Mouse (Mus musculus) MEL (cell line): ENCODE measurements around the gene Plcb4. TPM values are rescaled to one million over a fixed set of nuclear protein-coding genes. Genes with fewer than 3 reads are reported as not detected.

Experiments used
- DNase-seq: peaks from one replicate; pipeline ENCODE4 v3.0.0; 2011; ENCODE audit warnings: low read depth, low spot score
- H3K27ac ChIP-seq: 2 replicates; pipeline ENCODE4 v1.5.1; 2012; ENCODE audit warnings: low read depth, mild to moderate bottlenecking, control low read depth, low read length, moderate library complexity; ENCODE audit not compliant: control insufficient read depth
- H3K27me3 ChIP-seq, 2 experiments: fragments of 150-350 bp in 1 of 2; sonication (generic) in 1 of 2; 2 replicates each; pipeline ENCODE4 v1.6.1; 2012; ENCODE audit warnings: low read length in 2 of 2, mild to moderate bottlenecking in 2 of 2, improper control_type of control experiment in 1 of 2, moderate library complexity in 1 of 2; ENCODE audit not compliant: insufficient read depth in 2 of 2, control insufficient read depth in 1 of 2
- H3K36me3 ChIP-seq, 2 experiments: 2 replicates each; pipeline ENCODE4 v1.6.1; 2012 to 2014; ENCODE audit warnings: low read length in 2 of 2, improper control_type of control experiment in 1 of 2, inconsistent platforms in 1 of 2, mild to moderate bottlenecking in 1 of 2; ENCODE audit not compliant: insufficient read depth in 2 of 2, control insufficient read depth in 1 of 2
- H3K4me1 ChIP-seq, 2 experiments: fragments of 150-350 bp in 1 of 2; sonication (generic) in 1 of 2; 2 replicates each; pipeline ENCODE4 v1.6.1; 2012; ENCODE audit warnings: low read length in 2 of 2, improper control_type of control experiment in 1 of 2, mild to moderate bottlenecking in 1 of 2; ENCODE audit not compliant: insufficient read depth in 2 of 2, control insufficient read depth in 1 of 2
- H3K4me3 ChIP-seq, 2 experiments: fragments of 150-350 bp in 1 of 2; sonication (generic) in 1 of 2; 2 replicates each; pipeline ENCODE4 v1.5.1; 2012; ENCODE audit warnings: low read depth in 2 of 2, low read length in 2 of 2, mild to moderate bottlenecking in 2 of 2, moderate library complexity in 2 of 2, control low read depth in 1 of 2, improper control_type of control experiment in 1 of 2; ENCODE audit not compliant: control insufficient read depth in 1 of 2, insufficient read depth in 1 of 2
- H3K79me2 ChIP-seq: 2 replicates; pipeline ENCODE4 v1.6.1; 2012; ENCODE audit warnings: mild to moderate bottlenecking, low read length, moderate library complexity; ENCODE audit not compliant: control insufficient read depth, poor library complexity, insufficient read depth
- H3K9ac ChIP-seq: 2 replicates; pipeline ENCODE4 v1.6.1; 2012; ENCODE audit warnings: low read depth, mild to moderate bottlenecking, control low read depth, low read length, moderate library complexity; ENCODE audit not compliant: control insufficient read depth, poor library complexity, severe bottlenecking
- H3K9me3 ChIP-seq: fragments of 150-350 bp; sonication (generic); replicated peaks from 2 replicates; pipeline ENCODE4 v1.6.1; 2012; ENCODE audit warnings: mild to moderate bottlenecking, low read length, improper control_type of control experiment, moderate library complexity; ENCODE audit not compliant: insufficient read depth
- BHLHE40 ChIP-seq: IDR thresholded peaks from 2 replicates; pipeline ENCODE4 v1.6.1; 2012; ENCODE audit warnings: low read depth, mild to moderate bottlenecking, inconsistent platforms, low read length, improper control_type of control experiment, borderline replicate concordance
- CHD1 ChIP-seq: IDR thresholded peaks from 2 replicates; pipeline ENCODE4 v1.6.1; 2012; ENCODE audit warnings: low read depth, mild to moderate bottlenecking, inconsistent platforms, low read length, improper control_type of control experiment
- CHD2 ChIP-seq: IDR thresholded peaks from 2 replicates; pipeline ENCODE4 v1.6.1; 2011; ENCODE audit warnings: low read length, improper control_type of control experiment
- CTCF ChIP-seq, 3 experiments: IDR thresholded peaks in 2 of 3; conservative IDR thresholded peaks in 1 of 3; 2 replicates each; pipeline ENCODE4 v1.5.1; 2011 to 2012; ENCODE audit warnings: low read length in 3 of 3, low read depth in 2 of 3, mild to moderate bottlenecking in 2 of 3, improper control_type of control experiment in 1 of 3, inconsistent platforms in 1 of 3, mixed read lengths in 1 of 3, moderate library complexity in 1 of 3; ENCODE audit not compliant: control insufficient read depth in 1 of 3, insufficient read depth in 1 of 3, poor library complexity in 1 of 3, severe bottlenecking in 1 of 3
- EP300 ChIP-seq, 2 experiments: IDR thresholded peaks; 2 replicates each; pipeline ENCODE4 v1.6.1; 2011; ENCODE audit warnings: improper control_type of control experiment in 2 of 2, low read length in 2 of 2, low read depth in 1 of 2, mild to moderate bottlenecking in 1 of 2
- GABPA ChIP-seq: IDR thresholded peaks from 2 replicates; pipeline ENCODE4 v1.6.1; 2012; ENCODE audit warnings: low read depth, mild to moderate bottlenecking, inconsistent platforms, low read length, improper control_type of control experiment, moderate library complexity
- MAZ ChIP-seq: IDR thresholded peaks from 2 replicates; pipeline ENCODE4 v1.6.1; 2012; ENCODE audit warnings: low read depth, mild to moderate bottlenecking, inconsistent platforms, low read length, improper control_type of control experiment
- MYB ChIP-seq: IDR thresholded peaks from 2 replicates; pipeline ENCODE4 v1.6.1; 2011; ENCODE audit warnings: mild to moderate bottlenecking, low read depth, low read length, improper control_type of control experiment
- NELFE ChIP-seq: IDR thresholded peaks from 2 replicates; pipeline ENCODE4 v1.6.1; 2011; ENCODE audit warnings: low read depth, low read length, improper control_type of control experiment
- POLR2A ChIP-seq, 2 experiments: IDR thresholded peaks; 2 replicates each; pipeline ENCODE4 v1.6.1; 2011 to 2012; ENCODE audit warnings: low read length in 2 of 2, mild to moderate bottlenecking in 2 of 2, control low read depth in 1 of 2, improper control_type of control experiment in 1 of 2, low read depth in 1 of 2, moderate library complexity in 1 of 2; ENCODE audit not compliant: control insufficient read depth in 1 of 2, insufficient read depth in 1 of 2, poor library complexity in 1 of 2
- RAD21 ChIP-seq: IDR thresholded peaks from 2 replicates; pipeline ENCODE4 v1.6.1; 2011; ENCODE audit warnings: mild to moderate bottlenecking, low read depth, low read length, improper control_type of control experiment
- RCOR1 ChIP-seq: IDR thresholded peaks from 2 replicates; pipeline ENCODE4 v1.6.1; 2012; ENCODE audit warnings: low read depth, mild to moderate bottlenecking, inconsistent platforms, low read length, improper control_type of control experiment
- TBP ChIP-seq: IDR thresholded peaks from 2 replicates; pipeline ENCODE4 v1.8.0; 2011; ENCODE audit warnings: low read depth, low read length, improper control_type of control experiment
- UBTF ChIP-seq: IDR thresholded peaks from 2 replicates; pipeline ENCODE4 v1.6.1; 2012; ENCODE audit warnings: low read depth, mild to moderate bottlenecking, inconsistent platforms, low read length, improper control_type of control experiment, moderate library complexity, borderline replicate concordance; ENCODE audit not compliant: insufficient read depth
- USF1 ChIP-seq: IDR thresholded peaks from 2 replicates; pipeline ENCODE4 v1.6.1; 2014; ENCODE audit warnings: low read depth, mild to moderate bottlenecking, inconsistent platforms, low read length, improper control_type of control experiment, moderate library complexity
- ZC3H11A ChIP-seq: IDR thresholded peaks from 2 replicates; pipeline ENCODE4 v1.6.1; 2012; ENCODE audit warnings: low read depth, mild to moderate bottlenecking, inconsistent platforms, low read length, improper control_type of control experiment
- ZMIZ1 ChIP-seq: IDR thresholded peaks from 2 replicates; pipeline ENCODE4 v1.6.1; 2012; ENCODE audit warnings: low read depth, mild to moderate bottlenecking, inconsistent platforms, low read length, improper control_type of control experiment, moderate library complexity
- ZNF384 ChIP-seq: IDR thresholded peaks from 2 replicates; pipeline ENCODE4 v1.6.1; 2012; ENCODE audit warnings: low read depth, mild to moderate bottlenecking, inconsistent platforms, low read length, improper control_type of control experiment
- polyA plus RNA-seq, 2 experiments: library from polyadenylated mRNA; stranded (reverse) in 1 of 2; unstranded in 1 of 2; fragments of >175 nt in 1 of 2; fragments of >200 nt in 1 of 2; gene quantifications; 2 replicates each; pipeline versions ENCODE4 v1.2.1 to v1.2.4; 2012; ENCODE audit warnings: low replicate concordance in 2 of 2, low read depth in 1 of 2; ENCODE audit not compliant: insufficient read length in 2 of 2, insufficient read depth in 1 of 2, missing spikeins in 1 of 2
- total RNA-seq: library from RNA; depleted of rRNA; stranded (reverse); fragments of 300-350 nt; gene quantifications from 2 replicates; pipeline ENCODE4 v1.2.3, GENCODE M21; 2012; rRNA removed

The Plcb4 gene
- 0.33 TPM in 1 of 2 replicates, not detected in the other for total RNA-seq
- polyA plus RNA-seq, result not detected

DNA sequence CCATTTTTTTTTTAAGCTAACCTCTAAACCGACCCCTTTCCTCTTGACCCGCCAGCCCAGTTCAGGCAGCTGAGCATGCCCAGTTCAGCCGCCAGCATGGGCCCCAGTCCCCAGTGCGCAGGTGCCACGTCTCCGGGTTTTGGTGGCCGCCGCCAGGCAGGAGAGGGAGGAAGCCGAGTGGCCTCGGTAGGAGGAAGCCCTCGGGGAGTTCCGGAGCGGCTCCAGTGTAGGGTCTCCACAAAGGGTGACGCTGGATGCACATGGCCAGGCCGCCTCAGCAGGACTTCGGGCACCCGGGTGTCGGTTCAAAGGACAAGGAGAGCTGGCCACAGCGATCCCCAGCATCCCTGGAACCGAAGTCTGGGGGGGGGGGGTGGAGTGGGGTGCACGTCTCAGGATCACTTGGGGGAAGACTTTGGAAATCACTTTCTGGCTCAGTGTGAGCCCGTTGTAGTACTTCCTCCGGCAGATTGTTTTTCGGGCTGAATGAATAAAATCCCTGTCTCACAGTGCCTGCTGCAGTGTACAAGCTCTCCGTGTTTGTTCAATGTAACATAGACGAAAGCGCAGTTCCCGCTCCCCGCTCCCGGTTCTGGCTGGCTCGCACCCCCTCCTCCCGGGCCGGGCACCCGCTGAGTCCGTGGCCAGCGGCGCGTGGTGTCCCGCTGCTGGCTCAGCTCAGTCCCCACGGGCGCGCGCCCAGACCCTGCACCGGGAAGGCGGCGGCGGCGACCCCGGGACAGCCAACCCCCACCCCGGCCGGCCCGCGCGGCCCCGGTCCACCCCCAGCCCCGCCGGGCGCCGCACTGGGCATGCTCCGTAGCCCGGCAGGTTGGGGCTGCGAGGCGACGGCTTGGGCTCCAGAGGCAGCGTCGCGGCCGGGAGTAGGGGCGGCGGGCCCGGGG, at the start of gene Plcb4:
Gene Plcb4 (plus strand): TSS at position 526 of the 905 bp plus-strand sequence.
- no peaks in the 10 kb centered on the region for H3K36me3 ChIP-seq
- H3K27me3 ChIP-seq, result no peaks in the 10 kb centered on the region
- H3K27ac ChIP-seq, result no peak within 1 kb of the TSS
- TF ChIP-seq ZMIZ1, result no peak
- TF ChIP-seq POLR2A (IDR thresholded peaks at IDR 0.05; ENCODE audit: control insufficient read depth in 1 of 2, insufficient read depth in 1 of 2, low read depth in 1 of 2, low read length in 2 of 2, poor library complexity in 1 of 2), result 0 out of 4 replicates have a peak, but pooled peaks of 1 of the 2 experiments have one; percentile 6
- no peak within 1 kb of the TSS for H3K9ac ChIP-seq
- H3K4me3 ChIP-seq, result no peak within 1 kb of the TSS
- no peaks in the 10 kb centered on the region for H3K4me1 ChIP-seq
- no peak for DNase-seq
- H3K9me3 ChIP-seq, result no peaks in the 10 kb centered on the region
- H3K79me2 ChIP-seq, result no peaks in the 10 kb centered on the region

GRCm38 (mm10) chr2:135614651-135615261, 44.1 kb upstream of the Plcb4 start:
- no peak for DNase-seq
- H3K27ac ChIP-seq, result no peak overlapping the region
- H3K4me1 ChIP-seq, result no peaks in the 10 kb centered on the region
- H3K36me3 ChIP-seq, result no peaks in the 10 kb centered on the region
- no peak overlapping the region for H3K4me3 ChIP-seq
- no peak overlapping the region for H3K9ac ChIP-seq
- no peaks in the 10 kb centered on the region for H3K9me3 ChIP-seq
- TF ChIP-seq TBP (no peak), POLR2A (IDR thresholded peaks at IDR 0.05; ENCODE audit: control insufficient read depth in 1 of 2, insufficient read depth in 1 of 2, low read depth in 1 of 2, low read length in 2 of 2, poor library complexity in 1 of 2) (no peak), CHD2 (no peak), ZC3H11A (no peak), CHD1 (no peak), GABPA (no peak), USF1 (no peak), RAD21 (no peak), UBTF (no peak), CTCF (IDR thresholded peaks at IDR 0.05 in 2 of 3, conservative IDR thresholded peaks at IDR 0.05 in 1 of 3; ENCODE audit: control insufficient read depth in 1 of 3, insufficient read depth in 1 of 3, low read depth in 2 of 3, low read length in 3 of 3, poor library complexity in 1 of 3, severe bottlenecking in 1 of 3) (no peak), ZMIZ1 (no peak), NELFE (no peak), MYB (no peak), MAZ (no peak), EP300 (IDR thresholded peaks at IDR 0.05; ENCODE audit: low read depth in 1 of 2, low read length in 2 of 2) (no peak), ZNF384 (no peak), BHLHE40 (no peak), RCOR1 (no peak)
- no peaks in the 10 kb centered on the region for H3K79me2 ChIP-seq
- H3K27me3 ChIP-seq, result no peaks in the 10 kb centered on the region
